In the genomic region with DNA sequence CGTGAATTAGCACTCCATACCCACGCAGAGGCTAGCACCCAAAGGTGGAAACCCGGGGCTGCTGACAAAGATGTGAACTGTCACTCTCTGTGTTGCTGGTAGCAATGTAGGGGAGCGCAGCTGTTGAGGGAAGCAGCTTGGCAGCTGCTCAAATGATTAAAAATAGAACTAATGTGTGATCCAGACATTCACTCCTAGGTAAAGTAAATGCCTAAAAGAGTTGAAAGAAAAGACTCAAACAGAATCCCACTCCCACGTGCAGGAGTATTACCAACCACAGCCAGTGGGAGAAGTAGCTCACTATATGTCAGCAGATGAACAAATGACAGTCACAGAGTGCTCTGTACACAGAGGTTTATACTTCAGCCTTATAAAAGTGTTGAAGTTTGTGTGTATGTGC, we compare ENCODE assay signal across 10 mouse cellular contexts.
DNase-seq lines count a peak whose midpoint lies in the region; ATAC-seq lines count a peak whose summit lies in the region.
"Had no signal": no experiment of that assay in that cellular context is flagged by ENCODE, and none has a peak within 500 bp of the region (broad histone marks: within the 10 kb centered on the region; RNA-seq: fewer than 3 reads in every experiment).

No protein-coding gene starts in this region.

- H3K27me3 ChIP-seq in hindbrain, embryonic 16.5 days (replicated peaks; ENCODE audit: control insufficient read depth, insufficient read depth, low read length): no peaks in the 10 kb centered on the region
- no peaks in the 10 kb centered on the region for H3K27me3 ChIP-seq in hindbrain, embryonic 12.5 days
- H3K27me3 ChIP-seq: embryonic facial prominence, embryonic 12.5 days had no signal

- intact Hi-C loops in left cerebral cortex, postnatal 4 days (cut with DNase I): no loop called here

- WGBS in hindbrain, embryonic 16.5 days: 61% methylated on average over 5 of the region's 5 CpGs
- 70% methylated on average over 5 of the region's 5 CpGs for WGBS in hindbrain, embryonic 12.5 days

- H3K4me2 ChIP-seq in hindbrain, embryonic 16.5 days (ENCODE audit: low read length): no peak overlapping the region
- H3K4me2 ChIP-seq in hindbrain, embryonic 12.5 days (replicated peaks): no peak overlapping the region
- H3K4me2 ChIP-seq: embryonic facial prominence, embryonic 12.5 days had no signal

- ATAC-seq in hindbrain, embryonic 16.5 days: peak; percentile 50; the same call in 1 of the 2 replicates
- ATAC-seq in hindbrain, embryonic 12.5 days (ENCODE audit: low FRiP score): no peak

- H3K9ac ChIP-seq in hindbrain, embryonic 16.5 days (ENCODE audit: low read depth, low read length): no peak overlapping the region
- no peak overlapping the region for H3K9ac ChIP-seq in hindbrain, embryonic 12.5 days
- H3K9ac ChIP-seq: embryonic facial prominence, embryonic 12.5 days had no signal

- H3K4me3 ChIP-seq in hindbrain, embryonic 16.5 days (ENCODE audit: low read length): no peak overlapping the region
- no peak overlapping the region for H3K4me3 ChIP-seq in hindbrain, embryonic 12.5 days
- H3K4me3 ChIP-seq: embryonic facial prominence, embryonic 12.5 days had no signal

- DNase-seq in cerebellum, adult 9-10 months: peak; percentile 34
- peak; percentile 12 to 17 for DNase-seq in frontal cortex, postnatal 25 days (ENCODE audit: low spot score in 2 of 2)
- peak; percentile 9 for DNase-seq in left cerebral cortex, postnatal 4 days
- no peak for DNase-seq in kidney, postnatal 36 days
- no peak for DNase-seq in ovary, adult 18-20 months (ENCODE audit: low spot score)
- no peak for DNase-seq in kidney, adult 11 months
- DNase-seq: adrenal gland, postnatal 25 days had no signal

- no peak overlapping the region for H3K27ac ChIP-seq in hindbrain, embryonic 16.5 days (ENCODE audit: low read depth, low read length)
- no peak overlapping the region for H3K27ac ChIP-seq in hindbrain, embryonic 12.5 days
- H3K27ac ChIP-seq: embryonic facial prominence, embryonic 12.5 days had no signal

- no peaks in the 10 kb centered on the region for H3K9me3 ChIP-seq in hindbrain, embryonic 16.5 days (ENCODE audit: control insufficient read depth, low read length)
- H3K9me3 ChIP-seq in hindbrain, embryonic 12.5 days (replicated peaks): no peaks in the 10 kb centered on the region
- H3K9me3 ChIP-seq: embryonic facial prominence, embryonic 12.5 days had no signal

- no peaks in the 10 kb centered on the region for H3K36me3 ChIP-seq in hindbrain, embryonic 16.5 days (ENCODE audit: control insufficient read depth, insufficient read depth, low read length)
- no peaks in the 10 kb centered on the region for H3K36me3 ChIP-seq in hindbrain, embryonic 12.5 days
- H3K36me3 ChIP-seq: embryonic facial prominence, embryonic 12.5 days had no signal

- no peaks in the 10 kb centered on the region for H3K4me1 ChIP-seq in hindbrain, embryonic 16.5 days (ENCODE audit: control insufficient read depth, insufficient read depth, low read depth, low read length)
- no peaks in the 10 kb centered on the region for H3K4me1 ChIP-seq in hindbrain, embryonic 12.5 days
- H3K4me1 ChIP-seq: embryonic facial prominence, embryonic 12.5 days had no signal

Comparison
In these comparisons a context has a peak if more than half of its experiments do, and no peak if none do; other contexts are left out.
1. DNase-seq: peak in cerebellum, adult 9-10 months (single experiment), frontal cortex, postnatal 25 days (2 of 2) and left cerebral cortex, postnatal 4 days (single experiment); none in kidney, postnatal 36 days (0 of 2), ovary, adult 18-20 months (single experiment) and kidney, adult 11 months (single experiment).